Comparison of ENCODE assay signal across 8 mouse cellular contexts in genomic region chr16:58669264-58669663, GRCm38 (mm10). TPM values are rescaled to one million over a fixed set of nuclear protein-coding genes. Genes with fewer than 3 reads are reported as not detected.
DNase-seq lines count a peak whose midpoint lies in the region; ATAC-seq and TF ChIP-seq lines count a peak whose summit lies in the region.

No protein-coding gene starts in this region.

- DNase-seq in embryo, embryonic 10.5 days (ENCODE audit: low spot score): peak; percentile 14
- no peak for DNase-seq in embryo, embryonic 9.5 days (ENCODE audit: extremely low spot score)
- peak; percentile 81 for DNase-seq in c-Kit-positive CD71-positive TER-119-positive erythroid progenitor cells, embryonic 14.5 days (ENCODE audit: low spot score)
- no peak for DNase-seq in heart, postnatal 0 days (ENCODE audit: low spot score)
- no peak for DNase-seq in thymus, postnatal 25 days
- DNase-seq in embryo, embryonic 11 days: no peak

- H3K36me3 ChIP-seq in heart, postnatal 0 days (replicated peaks; ENCODE audit: control insufficient read depth, insufficient read depth, low read length): peaks cover 13% of the 10 kb centered on the region

- H3K4me3 ChIP-seq in heart, postnatal 0 days (ENCODE audit: low read depth, low read length): peak overlapping the region; percentile 86; the same call in 1 of the 2 replicates

- H3K27ac ChIP-seq in heart, postnatal 0 days (ENCODE audit: low read depth): peak overlapping the region; percentile 21

- H3K9ac ChIP-seq in heart, postnatal 0 days (replicated peaks; ENCODE audit: low read depth, low read length): no peak overlapping the region

- 6% methylated on average over 5 of the region's 5 CpGs for WGBS in heart, postnatal 0 days

- peaks cover 13% of the 10 kb centered on the region for H3K4me1 ChIP-seq in heart, postnatal 0 days (ENCODE audit: control insufficient read depth, insufficient read depth)

- no peaks in the 10 kb centered on the region for H3K27me3 ChIP-seq in heart, postnatal 0 days (ENCODE audit: control insufficient read depth, insufficient read depth, low read length)

- no peak for ATAC-seq in heart, postnatal 0 days (ENCODE audit: insufficient read depth, low read depth)
- peak; percentile 35 for ATAC-seq in megakaryocyte progenitor cell, adult 5-6 weeks (replicated peaks; ENCODE audit: poor library complexity)
- ATAC-seq in monocyte, adult 5-6 weeks (replicated peaks; ENCODE audit: insufficient number of reproducible peaks, low FRiP score, low TSS enrichment, poor library complexity, severe bottlenecking): no peak

- no peak for TF ChIP-seq CTCF in heart, postnatal 0 days (IDR thresholded peaks at IDR 0.05; ENCODE audit: low read depth)

- TF ChIP-seq EP300 in heart, postnatal 0 days (IDR thresholded peaks at IDR 0.05; ENCODE audit: low read depth): no peak

- peak overlapping the region; percentile 93 for H3K4me2 ChIP-seq in heart, postnatal 0 days (ENCODE audit: low read depth, low read length)

- H3K9me3 ChIP-seq in heart, postnatal 0 days (replicated peaks; ENCODE audit: control insufficient read depth, low read length): no peaks in the 10 kb centered on the region

RNA-seq across cellular contexts. Expression of gene Cpox, which starts 0.8 kb away (rescaled TPM):
- 27.4 and 35.4 TPM in 2 replicates for total RNA-seq in heart, postnatal 0 days (2014; rRNA removed; ENCODE audit: low replicate concordance)
- polyA plus RNA-seq in heart, postnatal 0 days (2015; fragmentation: Nextera tagmentation; extraction: Ambion mirVana): 15.4 and 15.6 TPM in 2 replicates
- total RNA-seq in megakaryocyte progenitor cell, adult 5-6 weeks (2015): 68.8 and 73.1 TPM in 2 replicates
- total RNA-seq in megakaryocyte progenitor cell, adult 5-6 weeks (2017): 28.9 and 34.3 TPM in 2 replicates
- total RNA-seq in monocyte, adult 5-6 weeks (2017): 7.1 to 14.9 TPM (median 10.7 TPM) in 3 replicates

RNA-seq across cellular contexts. Expression of gene E330017A01Rik, which starts 30.7 kb away (rescaled TPM):
- not detected in 2 replicates for total RNA-seq in heart, postnatal 0 days (2014; rRNA removed; ENCODE audit: low replicate concordance)
- polyA plus RNA-seq in heart, postnatal 0 days (2015; fragmentation: Nextera tagmentation; extraction: Ambion mirVana): not detected in 2 replicates
- 0.22 TPM in 1 of 2 replicates, not detected in the other for total RNA-seq in megakaryocyte progenitor cell, adult 5-6 weeks (2015)
- total RNA-seq in megakaryocyte progenitor cell, adult 5-6 weeks (2017): not detected in 2 replicates
- total RNA-seq in monocyte, adult 5-6 weeks (2017): not detected in 3 replicates

RNA-seq across cellular contexts. Expression of gene Gpr15, which starts 49.6 kb away (rescaled TPM):
- not detected in 2 replicates for total RNA-seq in heart, postnatal 0 days (2014; rRNA removed; ENCODE audit: low replicate concordance)
- polyA plus RNA-seq in heart, postnatal 0 days (2015; fragmentation: Nextera tagmentation; extraction: Ambion mirVana): 0.10 TPM in 1 of 2 replicates, not detected in the other
- 0.86 and 1.1 TPM in 2 replicates for total RNA-seq in megakaryocyte progenitor cell, adult 5-6 weeks (2015)
- 0.78 and 2.0 TPM in 2 replicates for total RNA-seq in megakaryocyte progenitor cell, adult 5-6 weeks (2017)
- total RNA-seq in monocyte, adult 5-6 weeks (2017): 1.7 TPM in 1 of 3 replicates, not detected in the others

RNA-seq across cellular contexts. Expression of gene Gm813, which starts 52.5 kb away (rescaled TPM):
- not detected in 2 replicates for total RNA-seq in heart, postnatal 0 days (2014; rRNA removed; ENCODE audit: low replicate concordance)
- polyA plus RNA-seq in heart, postnatal 0 days (2015; fragmentation: Nextera tagmentation; extraction: Ambion mirVana): not detected in 2 replicates
- total RNA-seq in megakaryocyte progenitor cell, adult 5-6 weeks (2015): not detected in 2 replicates
- not detected in 2 replicates for total RNA-seq in megakaryocyte progenitor cell, adult 5-6 weeks (2017)
- not detected in 3 replicates for total RNA-seq in monocyte, adult 5-6 weeks (2017)

RNA-seq across cellular contexts. Expression of gene Cldnd1, which starts 58.4 kb away (rescaled TPM):
- 24.0 and 43.9 TPM in 2 replicates for total RNA-seq in heart, postnatal 0 days (2014; rRNA removed; ENCODE audit: low replicate concordance)
- polyA plus RNA-seq in heart, postnatal 0 days (2015; fragmentation: Nextera tagmentation; extraction: Ambion mirVana): 72.0 and 72.8 TPM in 2 replicates
- 41.5 and 62.0 TPM in 2 replicates for total RNA-seq in megakaryocyte progenitor cell, adult 5-6 weeks (2015)
- 14.3 and 17.6 TPM in 2 replicates for total RNA-seq in megakaryocyte progenitor cell, adult 5-6 weeks (2017)
- 14.5 to 60.0 TPM (median 53.1 TPM) in 3 replicates for total RNA-seq in monocyte, adult 5-6 weeks (2017)

Comparison
In these comparisons a context has a peak if more than half of its experiments do, and no peak if none do; other contexts are left out.
1. DNase-seq: peak in embryo, embryonic 10.5 days (single experiment) and c-Kit-positive CD71-positive TER-119-positive erythroid progenitor cells, embryonic 14.5 days (single experiment); none in embryo, embryonic 9.5 days (single experiment), heart, postnatal 0 days (single experiment), thymus, postnatal 25 days (single experiment) and embryo, embryonic 11 days (single experiment).